Mouse (Mus musculus) lung, postnatal 0 days (tissue): Measurements from ENCODE around the gene Mtnr1b. TPM values are rescaled to one million over a fixed set of nuclear protein-coding genes. Genes with fewer than 3 reads are reported as not detected.

Experiments used
- ATAC-seq: fragments of 200-750 bp; cut with Nextera tagmentation; 2 replicates; pipeline ENCODE4 v1.8.0; 2017; ENCODE audit warnings: moderate library complexity
- DNase-seq: peaks from one replicate; pipeline ENCODE4 v3.0.0-alpha.2; 2016; ENCODE audit warnings: low spot score
- H3K27ac ChIP-seq: fragments of 300-500 bp; sonication (generic); 2 replicates; pipeline ENCODE4 v1.5.1; 2014; ENCODE audit warnings: antibody characterized with exemption, mild to moderate bottlenecking, low read length, mixed read lengths
- H3K27me3 ChIP-seq: fragments of 300-500 bp; sonication (generic); replicated peaks from 2 replicates; pipeline ENCODE4 v1.6.1; 2014; ENCODE audit warnings: low read length, mixed read lengths; ENCODE audit not compliant: insufficient read depth
- H3K36me3 ChIP-seq: fragments of 300-500 bp; sonication (generic); 2 replicates; pipeline ENCODE4 v1.6.1; 2014; ENCODE audit warnings: low read length, mixed read lengths; ENCODE audit not compliant: insufficient read depth
- H3K4me1 ChIP-seq: fragments of 300-500 bp; sonication (generic); 2 replicates; pipeline ENCODE4 v1.6.1; 2014; ENCODE audit warnings: antibody characterized with exemption, low read depth, low read length, mixed read lengths; ENCODE audit not compliant: insufficient read depth
- H3K4me2 ChIP-seq: fragments of 300-500 bp; sonication (generic); replicated peaks from 2 replicates; pipeline ENCODE4 v1.6.1; 2014; ENCODE audit warnings: low read depth, mild to moderate bottlenecking, low read length, moderate library complexity, mixed read lengths
- H3K4me3 ChIP-seq: fragments of 300-500 bp; sonication (generic); 2 replicates; pipeline ENCODE4 v1.5.1; 2014; ENCODE audit warnings: low read depth, low read length
- H3K9ac ChIP-seq: fragments of 300-500 bp; sonication (generic); replicated peaks from 2 replicates; pipeline ENCODE4 v1.6.1; 2014; ENCODE audit warnings: low read depth, mild to moderate bottlenecking
- H3K9me3 ChIP-seq: fragments of 300-500 bp; sonication (generic); 2 replicates; pipeline ENCODE4 v1.6.1; 2016; ENCODE audit warnings: low read length, mixed read lengths
- CTCF ChIP-seq: IDR thresholded peaks from 2 replicates; pipeline ENCODE4 v1.5.1; 2016; ENCODE audit warnings: antibody characterized with exemption, mild to moderate bottlenecking
- EP300 ChIP-seq: IDR thresholded peaks from 2 replicates; pipeline ENCODE4 v1.6.1; 2016; ENCODE audit warnings: antibody characterized with exemption, mild to moderate bottlenecking, control low read depth
- WGBS: fragments of 180-500 bp; shearing (Covaris S2); extraction: QIAGEN DNeasy Blood & Tissue Kit; methylation state at CpG from one replicate; pipeline ENCODE4 v1.1.7; 2014; 5-methylcytosine and 5-hydroxymethylcytosine counted together
- polyA plus RNA-seq: library from polyadenylated mRNA; unstranded; fragments of >200 nt; fragmentation: Nextera tagmentation; extraction: Ambion mirVana; gene quantifications from 2 replicates; pipeline ENCODE4 v1.2.1, GENCODE M21; 2015

Mtnr1b gene
- polyA plus RNA-seq, 1 experiment from 2014 or later: not detected

GRCm38 (mm10) chr9:15786610-15787009, 87.7 kb downstream of the Mtnr1b start:
- no peaks in the 10 kb centered on the region for H3K9me3 ChIP-seq
- WGBS: 37% methylated on average over 2 of the region's 2 CpGs
- H3K4me1 ChIP-seq: no peaks in the 10 kb centered on the region
- H3K4me3 ChIP-seq: no peak overlapping the region
- ATAC-seq (no peak), DNase-seq (no peak)
- no peak overlapping the region for H3K4me2 ChIP-seq
- TF ChIP-seq EP300 (no peak), CTCF (no peak)
- no peak overlapping the region for H3K9ac ChIP-seq
- no peaks in the 10 kb centered on the region for H3K36me3 ChIP-seq
- no peak overlapping the region for H3K27ac ChIP-seq
- no peaks in the 10 kb centered on the region for H3K27me3 ChIP-seq

GRCm38 (mm10) chr9:15786192-15786591, 88.2 kb downstream of the Mtnr1b start:
- ATAC-seq: no peak
- H3K27ac ChIP-seq: no peak overlapping the region
- H3K9me3 ChIP-seq: no peaks in the 10 kb centered on the region
- DNase-seq: no peak
- H3K27me3 ChIP-seq: no peaks in the 10 kb centered on the region
- no peak overlapping the region for H3K4me3 ChIP-seq
- H3K36me3 ChIP-seq: no peaks in the 10 kb centered on the region
- H3K9ac ChIP-seq: no peak overlapping the region
- TF ChIP-seq CTCF (no peak), EP300 (no peak)
- H3K4me2 ChIP-seq: no peak overlapping the region
- 49% methylated on average over 3 of the region's 3 CpGs for WGBS
- no peaks in the 10 kb centered on the region for H3K4me1 ChIP-seq

- Histone ChIP-seq H3K27me3 (no peaks in the 10 kb centered on the region), H3K4me2 (no peak overlapping the region), H3K9ac (no peak overlapping the region), H3K36me3 (no peaks in the 10 kb centered on the region), H3K27ac (no peak overlapping the region), H3K9me3 (no peaks in the 10 kb centered on the region), H3K4me3 (no peak overlapping the region), H3K4me1 (no peaks in the 10 kb centered on the region)
- ATAC-seq (no peak), DNase-seq (no peak)
- TF ChIP-seq EP300 (no peak), CTCF (no peak)
- 44% methylated on average over 4 of the region's 4 CpGs for WGBS
Observed at GRCm38 (mm10) chr9:15781936-15782335, 92.4 kb downstream of the Mtnr1b start.

DNA sequence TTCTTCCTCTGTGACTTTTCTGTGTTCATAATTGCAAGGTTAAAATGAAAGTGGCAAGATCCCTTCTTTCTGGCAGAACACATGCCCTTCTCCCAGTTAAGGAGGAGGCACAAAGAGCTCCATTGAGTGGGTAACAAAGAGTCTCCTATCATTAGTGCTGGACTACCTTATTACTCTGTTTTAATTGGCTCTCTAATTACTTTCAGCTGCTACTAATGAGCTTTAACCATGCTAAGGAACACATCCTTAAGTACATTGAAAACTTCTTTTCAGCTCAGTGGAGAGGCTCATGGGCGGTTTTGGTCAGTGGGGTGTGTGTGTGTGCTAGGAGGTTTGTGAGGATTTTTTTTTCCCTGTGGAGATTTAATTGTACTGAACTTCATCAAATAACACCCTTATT, 99.4 kb downstream of the Mtnr1b start:
- no peaks in the 10 kb centered on the region for H3K36me3 ChIP-seq
- no peak overlapping the region for H3K4me3 ChIP-seq
- no peaks in the 10 kb centered on the region for H3K9me3 ChIP-seq
- ATAC-seq: no peak
- no peak overlapping the region for H3K27ac ChIP-seq
- no peak overlapping the region for H3K9ac ChIP-seq
- H3K4me2 ChIP-seq: no peak overlapping the region
- 78% methylated on average over 1 of the region's 1 CpGs for WGBS
- TF ChIP-seq CTCF (no peak), EP300 (no peak)
- DNase-seq: no peak
- no peaks in the 10 kb centered on the region for H3K4me1 ChIP-seq
- no peaks in the 10 kb centered on the region for H3K27me3 ChIP-seq

Other genes starting within 250 kb of the Mtnr1b start
- gene Deup1, start 246.6 kb downstream of the Mtnr1b start, polyA plus RNA-seq: 4.1 and 4.7 TPM in 2 replicates
- gene Slc36a4, start 164.8 kb downstream of the Mtnr1b start, polyA plus RNA-seq: 8.6 and 11.2 TPM in 2 replicates